Mouse (Mus musculus): ENCODE measurements around the gene Rab1a. TPM values are rescaled to one million over a fixed set of nuclear protein-coding genes. Genes with fewer than 3 reads are reported as not detected.

Rab1a gene
- polyA plus RNA-seq, 1 experiment from 2014 or later: 322 TPM

GRCm38 (mm10) chr11:20250476-20251178 lies 49.4 kb downstream of the Rab1a start:
- H3K27me3 ChIP-seq (replicated peaks): no peaks in the 10 kb centered on the region

DNA sequence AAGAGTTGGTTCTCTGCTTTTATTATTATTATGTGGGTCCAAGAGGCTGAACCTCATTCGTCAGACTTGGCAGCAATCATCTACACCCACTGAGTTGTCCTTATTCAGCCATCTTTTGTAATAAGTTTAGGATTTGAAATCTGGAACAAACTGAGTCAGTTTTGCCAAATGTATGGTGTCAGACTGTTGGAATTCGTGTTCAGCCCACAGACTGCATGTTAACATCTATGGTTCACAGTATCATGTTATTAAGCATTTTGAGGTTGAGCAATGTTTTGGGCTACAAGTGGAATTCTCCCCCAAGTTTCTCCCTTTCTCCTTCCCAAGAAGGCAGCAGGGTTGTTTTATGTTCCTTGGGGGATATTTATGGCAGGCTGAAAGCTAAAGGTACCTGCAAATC lies 51.9 kb downstream of the Rab1a start:
- H3K36me3 ChIP-seq: no peaks in the 10 kb centered on the region
- ATAC-seq (ENCODE audit: low FRiP score): no peak
- peaks cover 12% of the 10 kb centered on the region for H3K4me1 ChIP-seq
- no peak overlapping the region for H3K27ac ChIP-seq (replicated peaks)
- no peak overlapping the region for H3K4me3 ChIP-seq (replicated peaks)
- H3K9me3 ChIP-seq (replicated peaks): no peaks in the 10 kb centered on the region
- no peak overlapping the region for H3K4me2 ChIP-seq
- 78% methylated on average over 2 of the region's 2 CpGs for WGBS
- no peaks in the 10 kb centered on the region for H3K27me3 ChIP-seq (replicated peaks)
- H3K9ac ChIP-seq (replicated peaks): no peak overlapping the region

More at GRCm38 (mm10) chr11:20250476-20251178, 49.4 kb downstream of the Rab1a start:
- Histone ChIP-seq H3K9me3 (replicated peaks) (no peaks in the 10 kb centered on the region), H3K27ac (replicated peaks) (no peak overlapping the region), H3K36me3 (no peaks in the 10 kb centered on the region), H3K9ac (replicated peaks) (no peak overlapping the region), H3K4me2 (no peak overlapping the region), H3K4me1 (peaks cover 32% of the 10 kb centered on the region), H3K4me3 (replicated peaks) (no peak overlapping the region)
- no peak for ATAC-seq (ENCODE audit: low FRiP score)
- 87% methylated on average over 6 of the region's 6 CpGs for WGBS

DNA sequence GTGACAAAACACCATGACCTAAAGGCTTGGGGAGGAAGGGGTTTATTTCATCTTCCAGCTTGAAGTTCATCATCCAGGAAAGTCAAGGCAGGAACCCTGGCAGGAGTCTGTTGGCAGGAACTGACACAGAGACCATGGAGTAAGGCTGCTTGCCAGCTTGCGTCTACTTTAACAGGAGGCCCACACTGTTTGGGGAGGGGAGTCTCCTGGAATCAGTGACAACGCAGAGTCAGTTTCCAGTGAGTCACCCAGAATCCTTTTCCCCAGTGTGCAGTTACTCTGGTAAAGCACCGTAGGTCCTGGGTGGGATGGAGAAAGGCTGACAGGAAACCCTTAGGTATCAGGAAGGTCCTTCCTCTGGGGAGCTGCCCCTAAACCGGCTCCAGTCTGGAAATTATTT lies 53.6 kb downstream of the Rab1a start:
- no peak for ATAC-seq (ENCODE audit: low FRiP score)
- Histone ChIP-seq H3K27me3 (replicated peaks) (no peaks in the 10 kb centered on the region), H3K36me3 (no peaks in the 10 kb centered on the region), H3K9ac (replicated peaks) (no peak overlapping the region), H3K4me3 (replicated peaks) (no peak overlapping the region), H3K4me1 (peaks cover 5% of the 10 kb centered on the region), H3K4me2 (no peak overlapping the region), H3K9me3 (replicated peaks) (no peaks in the 10 kb centered on the region), H3K27ac (replicated peaks) (no peak overlapping the region)
- WGBS: 92% methylated on average over 4 of the region's 4 CpGs

DNA sequence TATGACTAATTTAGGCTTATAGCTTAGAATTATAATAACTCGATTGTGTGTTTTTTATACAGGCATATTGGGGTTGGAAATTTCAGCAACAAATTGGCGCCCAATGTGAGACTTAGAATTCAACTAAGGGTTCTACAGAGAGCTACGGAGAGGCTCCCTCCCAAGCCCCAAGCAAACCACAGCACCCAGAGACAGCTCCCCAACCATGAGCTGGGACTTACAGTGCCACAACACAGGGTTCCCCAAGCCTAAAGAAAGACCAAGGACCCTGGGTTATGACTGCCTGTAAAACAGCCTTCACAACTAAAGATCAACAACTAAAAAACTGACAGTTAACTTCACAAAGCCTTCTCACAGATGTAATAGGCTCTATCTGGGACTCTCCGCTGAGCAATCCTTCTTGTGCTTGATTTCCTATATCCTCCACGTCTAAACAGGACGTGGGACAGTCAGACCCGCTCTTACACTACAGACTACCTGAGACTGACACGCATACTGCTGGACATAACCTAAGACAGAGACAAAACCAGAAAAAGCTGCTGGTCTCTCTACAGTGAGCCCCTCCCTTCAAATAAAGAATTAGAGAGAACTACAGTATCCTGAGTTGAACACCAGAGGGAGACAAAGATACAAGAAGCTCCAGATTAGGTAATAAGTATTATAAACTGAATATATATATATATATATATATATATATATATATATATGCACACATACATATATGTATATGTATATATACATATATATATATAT lies 61.6 kb downstream of the Rab1a start:
- no peaks in the 10 kb centered on the region for H3K9me3 ChIP-seq (replicated peaks)
- ATAC-seq (ENCODE audit: low FRiP score): no peak
- H3K27me3 ChIP-seq (replicated peaks): no peaks in the 10 kb centered on the region
- H3K9ac ChIP-seq (replicated peaks): no peak overlapping the region
- WGBS: 60% methylated on average over 8 of the region's 8 CpGs
- H3K4me2 ChIP-seq: no peak overlapping the region
- no peak overlapping the region for H3K27ac ChIP-seq (replicated peaks)
- no peaks in the 10 kb centered on the region for H3K36me3 ChIP-seq
- H3K4me1 ChIP-seq: no peaks in the 10 kb centered on the region
- H3K4me3 ChIP-seq (replicated peaks): no peak overlapping the region

DNA sequence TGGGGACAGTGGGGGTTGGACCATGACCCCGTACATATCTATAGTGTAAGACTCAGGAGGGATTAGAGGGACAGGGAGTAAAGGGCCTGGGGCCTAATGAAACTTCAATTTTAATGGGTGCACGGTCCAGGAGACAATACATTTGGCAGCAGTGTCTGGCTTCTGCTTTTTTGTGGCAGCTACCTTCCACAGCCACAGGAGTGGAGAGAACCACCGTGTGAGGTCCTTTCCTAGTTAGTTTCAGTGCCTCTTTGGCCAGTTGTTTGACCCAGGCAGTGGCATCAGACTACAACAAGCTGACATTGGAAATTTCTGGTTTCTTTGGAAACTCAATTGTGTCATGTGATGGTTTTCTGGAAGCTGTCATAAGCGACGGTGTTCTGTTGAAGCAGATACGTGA lies 68.7 kb downstream of the Rab1a start:
- no peak for ATAC-seq (ENCODE audit: low FRiP score)
- Histone ChIP-seq H3K4me2 (no peak overlapping the region), H3K9ac (replicated peaks) (no peak overlapping the region), H3K27ac (replicated peaks) (no peak overlapping the region), H3K4me1 (no peaks in the 10 kb centered on the region), H3K36me3 (no peaks in the 10 kb centered on the region), H3K4me3 (replicated peaks) (no peak overlapping the region), H3K27me3 (replicated peaks) (no peaks in the 10 kb centered on the region), H3K9me3 (replicated peaks) (no peaks in the 10 kb centered on the region)
- 87% methylated on average over 6 of the region's 6 CpGs for WGBS

GRCm38 (mm10) chr11:20275974-20276373 lies 74.7 kb downstream of the Rab1a start:
- no peak for ATAC-seq (ENCODE audit: low FRiP score)
- 75% methylated on average over 2 of the region's 2 CpGs for WGBS

More at GRCm38 (mm10) chr11:20275974-20276373, 74.7 kb downstream of the Rab1a start:
- no peak overlapping the region for H3K4me3 ChIP-seq (replicated peaks)
- no peak overlapping the region for H3K4me2 ChIP-seq
- H3K27ac ChIP-seq (replicated peaks): no peak overlapping the region
- H3K9ac ChIP-seq (replicated peaks): no peak overlapping the region
- no peaks in the 10 kb centered on the region for H3K36me3 ChIP-seq
- no peaks in the 10 kb centered on the region for H3K9me3 ChIP-seq (replicated peaks)
- no peaks in the 10 kb centered on the region for H3K27me3 ChIP-seq (replicated peaks)
- H3K4me1 ChIP-seq: no peaks in the 10 kb centered on the region

Other genes starting within 250 kb of the Rab1a start
- 167 and 168 TPM in 2 replicates for gene Actr2, start 88.5 kb upstream of the Rab1a start, polyA plus RNA-seq (2015; fragmentation: Nextera tagmentation; extraction: Ambion mirVana)
- 26.5 and 29.1 TPM in 2 replicates for gene Cep68, start 48.0 kb downstream of the Rab1a start, polyA plus RNA-seq (2015; fragmentation: Nextera tagmentation; extraction: Ambion mirVana)
- gene Slc1a4, start 131.3 kb downstream of the Rab1a start, polyA plus RNA-seq (2015; fragmentation: Nextera tagmentation; extraction: Ambion mirVana): 56.0 and 61.0 TPM in 2 replicates

Data from neural tube, embryonic 15.5 days (tissue).